In the genomic region with DNA sequence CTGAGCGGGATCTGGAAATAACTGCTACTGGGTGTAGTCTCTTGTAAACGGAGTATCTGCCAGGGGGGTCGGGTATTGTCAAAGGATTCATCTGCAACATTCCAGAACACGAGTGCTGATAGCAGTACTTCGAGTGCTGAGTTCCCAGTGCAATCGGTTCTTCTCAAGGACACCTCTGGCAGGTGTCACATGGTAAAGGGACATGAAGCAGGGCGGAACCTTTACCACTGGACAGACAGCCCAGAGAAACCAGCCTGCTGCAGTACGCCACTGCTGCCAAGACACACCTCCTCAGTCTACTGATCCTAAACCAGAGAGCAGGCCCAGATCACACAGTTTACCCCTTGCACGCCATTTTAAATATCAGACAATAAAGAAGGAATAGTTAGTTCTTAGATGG, we compare ENCODE assay signal across 8 mouse cellular contexts. TPM values are rescaled to one million over a fixed set of nuclear protein-coding genes. Genes with fewer than 3 reads are reported as not detected.
A peak's percentile ranks its signal among the peaks of the same experiment; 100 is the strongest.
DNase-seq lines count a peak whose midpoint lies in the region; ATAC-seq and TF ChIP-seq lines count a peak whose summit lies in the region.

No protein-coding gene starts in this region.

- 25% methylated on average over 9 of the region's 9 CpGs for WGBS in heart, embryonic 10.5 days
- 65% methylated on average over 9 of the region's 9 CpGs for WGBS in limb, embryonic 12.5 days
- WGBS in midbrain, postnatal 0 days: 63% methylated on average over 9 of the region's 9 CpGs

- no peak overlapping the region for H3K9ac ChIP-seq in limb, embryonic 12.5 days (replicated peaks)
- H3K9ac ChIP-seq in midbrain, postnatal 0 days (replicated peaks; ENCODE audit: low read length, poor library complexity, severe bottlenecking): no peak overlapping the region

- peaks cover 42% of the 10 kb centered on the region for H3K4me1 ChIP-seq in heart, embryonic 10.5 days
- peaks cover 20% of the 10 kb centered on the region for H3K4me1 ChIP-seq in limb, embryonic 12.5 days (replicated peaks)
- no peaks in the 10 kb centered on the region for H3K4me1 ChIP-seq in midbrain, postnatal 0 days (ENCODE audit: insufficient read depth, low read length)

- no peaks in the 10 kb centered on the region for H3K36me3 ChIP-seq in heart, embryonic 10.5 days
- H3K36me3 ChIP-seq in limb, embryonic 12.5 days: no peaks in the 10 kb centered on the region
- no peaks in the 10 kb centered on the region for H3K36me3 ChIP-seq in midbrain, postnatal 0 days (ENCODE audit: insufficient read depth, low read length)

- peak overlapping the region; percentile 53 for H3K4me2 ChIP-seq in limb, embryonic 12.5 days
- peak overlapping the region; percentile 62 for H3K4me2 ChIP-seq in midbrain, postnatal 0 days (ENCODE audit: low read depth, low read length, poor library complexity, severe bottlenecking)

- TF ChIP-seq CTCF in midbrain, postnatal 0 days (IDR thresholded peaks at IDR 0.05): no peak

- DNase-seq in spleen, postnatal 4 days (ENCODE audit: low spot score in 2 of 2): peak; percentile 10 to 55
- no peak for DNase-seq in spleen, adult 12 weeks (ENCODE audit: low spot score)
- peak; percentile 82 for DNase-seq in heart, embryonic 10.5 days (ENCODE audit: low spot score)
- DNase-seq in midbrain, postnatal 0 days (ENCODE audit: low spot score): no peak
- DNase-seq in adipocyte (ENCODE audit: low spot score): no peak
- no peak for DNase-seq in thymus, postnatal 36 days

- H3K27me3 ChIP-seq in heart, embryonic 10.5 days (ENCODE audit: insufficient read depth, poor library complexity, severe bottlenecking): peaks cover 38% of the 10 kb centered on the region
- peaks cover 49% of the 10 kb centered on the region for H3K27me3 ChIP-seq in limb, embryonic 12.5 days
- H3K27me3 ChIP-seq in midbrain, postnatal 0 days (ENCODE audit: insufficient read depth, low read length): peaks cover 11% of the 10 kb centered on the region

- ATAC-seq in limb, embryonic 12.5 days (ENCODE audit: insufficient number of reproducible peaks, insufficient read depth, low FRiP score, low TSS enrichment, low read depth): no peak
- ATAC-seq in midbrain, postnatal 0 days (ENCODE audit: low FRiP score): 0 out of 2 replicates have a peak, but pooled peaks have one; percentile 35
- ATAC-seq in CD4-positive, CD25-positive, alpha-beta regulatory T cell, adult 4 months: no peak

- H3K27ac ChIP-seq in heart, embryonic 10.5 days: no peak overlapping the region
- no peak overlapping the region for H3K27ac ChIP-seq in limb, embryonic 12.5 days
- no peak overlapping the region for H3K27ac ChIP-seq in midbrain, postnatal 0 days (ENCODE audit: low read depth, low read length)

- H3K9me3 ChIP-seq in heart, embryonic 10.5 days: no peaks in the 10 kb centered on the region
- no peaks in the 10 kb centered on the region for H3K9me3 ChIP-seq in limb, embryonic 12.5 days
- H3K9me3 ChIP-seq in midbrain, postnatal 0 days (ENCODE audit: low read length): no peaks in the 10 kb centered on the region

- peak overlapping the region; percentile 56 for H3K4me3 ChIP-seq in heart, embryonic 10.5 days
- H3K4me3 ChIP-seq in limb, embryonic 12.5 days (replicated peaks): peak overlapping the region; percentile 26
- peak overlapping the region; percentile 39 for H3K4me3 ChIP-seq in midbrain, postnatal 0 days (ENCODE audit: low read depth, low read length)

RNA-seq across cellular contexts. Expression of a gene that starts 4.2 kb away (rescaled TPM):
- 3.1 and 4.6 TPM in 2 replicates for polyA plus RNA-seq in heart, embryonic 10.5 days (2016; fragmentation: Nextera tagmentation; extraction: Ambion mirVana)
- polyA plus RNA-seq in limb, embryonic 12.5 days (2016; fragmentation: Nextera tagmentation; extraction: Ambion mirVana): 20.3 and 21.6 TPM in 2 replicates
- total RNA-seq in midbrain, postnatal 0 days (2014; rRNA removed): 2.5 and 3.9 TPM in 2 replicates
- 4.0 and 4.8 TPM in 2 replicates for polyA plus RNA-seq in midbrain, postnatal 0 days (2015; fragmentation: Nextera tagmentation; extraction: Ambion mirVana)
- under 1 TPM in 1 of 2 experiments, not detected in 1; 0.19 TPM for polyA plus RNA-seq in CD4-positive, CD25-positive, alpha-beta regulatory T cell, adult 4 months (2017; shearing (Covaris generic))

RNA-seq across cellular contexts. Expression of a gene that starts 45.1 kb away (rescaled TPM):
- 0.35 TPM in 1 of 2 replicates, not detected in the other for polyA plus RNA-seq in heart, embryonic 10.5 days (2016; fragmentation: Nextera tagmentation; extraction: Ambion mirVana)
- polyA plus RNA-seq in limb, embryonic 12.5 days (2016; fragmentation: Nextera tagmentation; extraction: Ambion mirVana): not detected in 2 replicates
- total RNA-seq in midbrain, postnatal 0 days (2014; rRNA removed): not detected in 2 replicates
- 0.22 TPM in 1 of 2 replicates, not detected in the other for polyA plus RNA-seq in midbrain, postnatal 0 days (2015; fragmentation: Nextera tagmentation; extraction: Ambion mirVana)
- not detected for polyA plus RNA-seq in CD4-positive, CD25-positive, alpha-beta regulatory T cell, adult 4 months (2017; shearing (Covaris generic))

RNA-seq across cellular contexts. Expression of a gene that starts 45.1 kb away (rescaled TPM):
- 62.6 and 67.0 TPM in 2 replicates for polyA plus RNA-seq in heart, embryonic 10.5 days (2016; fragmentation: Nextera tagmentation; extraction: Ambion mirVana)
- polyA plus RNA-seq in limb, embryonic 12.5 days (2016; fragmentation: Nextera tagmentation; extraction: Ambion mirVana): 41.2 and 43.6 TPM in 2 replicates
- 254 and 255 TPM in 2 replicates for total RNA-seq in midbrain, postnatal 0 days (2014; rRNA removed)
- 283 and 306 TPM in 2 replicates for polyA plus RNA-seq in midbrain, postnatal 0 days (2015; fragmentation: Nextera tagmentation; extraction: Ambion mirVana)
- polyA plus RNA-seq in CD4-positive, CD25-positive, alpha-beta regulatory T cell, adult 4 months (2017; shearing (Covaris generic)): 10 to 100 TPM; 11.8 to 12.3 TPM

Comparison
In these comparisons a context has a peak if more than half of its experiments do, and no peak if none do; other contexts are left out.
1. DNase-seq: peak in spleen, postnatal 4 days (2 of 2) and heart, embryonic 10.5 days (single experiment); none in spleen, adult 12 weeks (single experiment), midbrain, postnatal 0 days (single experiment), adipocyte (single experiment) and thymus, postnatal 36 days (0 of 2).
2. Peak in every context shown above with its lines, with median percentiles within 50 percentile points of each other: H3K4me3 ChIP-seq.